Mouse (Mus musculus): ENCODE results near the gene Rexo1.

Rexo1 gene

GRCm38 (mm10) chr10:80561116-80561944 lies at the start of gene Rexo1:
TSS of gene Rexo1 (minus strand) at chr10:80561560.
- in situ Hi-C loops (cut with MboI, MseI): no loop called here

GRCm38 (mm10) chr10:80611024-80611423 lies 49.7 kb upstream of the Rexo1 start:
- in situ Hi-C loops (cut with MboI, MseI): no loop called here

GRCm38 (mm10) chr10:80610116-80610785 lies 48.9 kb upstream of the Rexo1 start:
- in situ Hi-C loops (cut with MboI, MseI): no loop called here

- in situ Hi-C loops (cut with MboI, MseI): loop anchor here (10.0 kb wide), 1 partner anchor 535 kb away; no protein-coding TSS in a partner anchor
Measured at GRCm38 (mm10) chr10:80609269-80609924, 48.0 kb upstream of the Rexo1 start.

- in situ Hi-C loops (cut with MboI, MseI): loop anchor here (10.0 kb wide), 1 partner anchor 536 kb away; no protein-coding TSS in a partner anchor
Measured at GRCm38 (mm10) chr10:80608435-80608834, 47.1 kb upstream of the Rexo1 start.

- in situ Hi-C loops (cut with MboI, MseI): loop anchor here (10.0 kb wide), 1 partner anchor 538 kb away; no protein-coding TSS in a partner anchor
Measured at GRCm38 (mm10) chr10:80606737-80607350, 45.5 kb upstream of the Rexo1 start.

GRCm38 (mm10) chr10:80606306-80606705 lies 44.9 kb upstream of the Rexo1 start:
- in situ Hi-C loops (cut with MboI, MseI): loop anchor here (10.0 kb wide), 1 partner anchor 538 kb away; no protein-coding TSS in a partner anchor

GRCm38 (mm10) chr10:80605721-80606120 lies 44.4 kb upstream of the Rexo1 start, which contains the start of gene Gm49322:
TSS of gene Gm49322 (plus strand) at chr10:80606021.
- in situ Hi-C loops (cut with MboI, MseI): loop anchor here (10.0 kb wide), 1 partner anchor 539 kb away; no protein-coding TSS in a partner anchor

- in situ Hi-C loops (cut with MboI, MseI): loop anchor here (10.0 kb wide), 1 partner anchor 540 kb away; no protein-coding TSS in a partner anchor
Measured at GRCm38 (mm10) chr10:80604988-80605387, 43.6 kb upstream of the Rexo1 start.

- in situ Hi-C loops (cut with MboI, MseI): loop anchor here (10.0 kb wide), 1 partner anchor 541 kb away; no protein-coding TSS in a partner anchor
Measured at GRCm38 (mm10) chr10:80604001-80604509, 42.7 kb upstream of the Rexo1 start.

- in situ Hi-C loops (cut with MboI, MseI): loop anchor here (10.0 kb wide), 1 partner anchor 541 kb away; no protein-coding TSS in a partner anchor
Measured at GRCm38 (mm10) chr10:80603364-80603763, 42.0 kb upstream of the Rexo1 start.

GRCm38 (mm10) chr10:80602698-80603325 lies 41.5 kb upstream of the Rexo1 start, which contains the start of the genes Scamp4 and Adat3:
TSS of gene Scamp4 (plus strand) at chr10:80602872.
TSS of gene Adat3 (plus strand) at chr10:80602880.
- in situ Hi-C loops (cut with MboI, MseI): loop anchor here (10.0 kb wide), 1 partner anchor 542 kb away; no protein-coding TSS in a partner anchor

GRCm38 (mm10) chr10:80596318-80596717 lies 35.0 kb upstream of the Rexo1 start:
- in situ Hi-C loops (cut with MboI, MseI): no loop called here

GRCm38 (mm10) chr10:80589879-80590854 lies 28.8 kb upstream of the Rexo1 start, which contains the start of gene Abhd17a:
TSS of gene Abhd17a (minus strand) at chr10:80590341.
- in situ Hi-C loops (cut with MboI, MseI): no loop called here

- in situ Hi-C loops (cut with MboI, MseI): no loop called here
Measured at GRCm38 (mm10) chr10:80589127-80589878, 27.9 kb upstream of the Rexo1 start.

- in situ Hi-C loops (cut with MboI, MseI): no loop called here
Measured at GRCm38 (mm10) chr10:80587305-80587657, 25.9 kb upstream of the Rexo1 start.

- in situ Hi-C loops (cut with MboI, MseI): no loop called here
Measured at GRCm38 (mm10) chr10:80586407-80587304, 25.3 kb upstream of the Rexo1 start.

Measured in T-helper 1 cell (primary cell).